15 mouse cellular contexts compared by ENCODE assay signal in genomic region chr1:62738165-62738564, GRCm38 (mm10).
"Had no signal": no experiment of that assay in that cellular context is flagged by ENCODE, and none has a peak within 500 bp of the region (broad histone marks: within the 10 kb centered on the region; RNA-seq: fewer than 3 reads in every experiment).

No protein-coding gene starts in this region.

- H3K36me3 ChIP-seq: stomach, embryonic 15.5 days had no signal

- H3K9me3 ChIP-seq: limb, embryonic 13.5 days; midbrain, embryonic 13.5 days; neural tube, embryonic 13.5 days; stomach, embryonic 15.5 days had no signal

- H3K27me3 ChIP-seq: limb, embryonic 13.5 days; neural tube, embryonic 13.5 days; stomach, embryonic 15.5 days had no signal

- H3K4me3 ChIP-seq: limb, embryonic 13.5 days; midbrain, embryonic 13.5 days; neural tube, embryonic 13.5 days; stomach, embryonic 15.5 days had no signal

- DNase-seq: kidney, adult 9 months; kidney, postnatal 4 days; layer of hippocampus, postnatal 36 days; lung, adult 18-20 months; lung, postnatal 36 days; retina, postnatal 1 day; right cerebral cortex, postnatal 14 days; thymus, adult 18-20 months; thymus, postnatal 14 days had no signal

- H3K9ac ChIP-seq: limb, embryonic 13.5 days; liver, embryonic 14.5 days; midbrain, embryonic 13.5 days; neural tube, embryonic 13.5 days; stomach, embryonic 15.5 days had no signal

- H3K27ac ChIP-seq: kidney, postnatal 0 days; limb, embryonic 13.5 days; liver, embryonic 14.5 days; midbrain, embryonic 13.5 days; neural tube, embryonic 13.5 days; stomach, embryonic 15.5 days had no signal

- H3K4me2 ChIP-seq: limb, embryonic 13.5 days; midbrain, embryonic 13.5 days; neural tube, embryonic 13.5 days; stomach, embryonic 15.5 days had no signal
